Mouse (Mus musculus): ENCODE data around the gene Akap6. TPM values are rescaled to one million over a fixed set of nuclear protein-coding genes. Genes with fewer than 3 reads are reported as not detected.

The Akap6 gene
- polyA plus RNA-seq, 1 experiment from 2014 or later = 13.3 TPM

GRCm38 (mm10) chr12:52879324-52879723 is 180.1 kb downstream of the Akap6 start:
- Histone ChIP-seq H3K4me2 (ENCODE audit: low read length) (no peak overlapping the region), H3K4me1 (ENCODE audit: control insufficient read depth, insufficient read depth, low read length) (peaks cover 2% of the 10 kb centered on the region; the same call in 1 of the 2 replicates), H3K9me3 (replicated peaks; ENCODE audit: control insufficient read depth, low read length) (no peaks in the 10 kb centered on the region), H3K9ac (ENCODE audit: low read length) (no peak overlapping the region), H3K4me3 (ENCODE audit: low read depth, low read length) (no peak overlapping the region), H3K27ac (ENCODE audit: low read depth, low read length) (no peak overlapping the region), H3K27me3 (replicated peaks; ENCODE audit: control insufficient read depth, insufficient read depth, low read length) (no peaks in the 10 kb centered on the region), H3K36me3 (ENCODE audit: control insufficient read depth, insufficient read depth, low read length) (0 out of 2 replicates have a peak, but pooled peaks cover 3% of the 10 kb centered on the region)
- ATAC-seq = no peak
- 85% methylated on average over 8 of the region's 8 CpGs for WGBS
- no peak for DNase-seq (ENCODE audit: low spot score)

GRCm38 (mm10) chr12:52892519-52892918 is 193.3 kb downstream of the Akap6 start:
- DNase-seq (ENCODE audit: low spot score) = no peak
- no peaks in the 10 kb centered on the region for H3K27me3 ChIP-seq (replicated peaks; ENCODE audit: control insufficient read depth, insufficient read depth, low read length)
- no peak for ATAC-seq
- WGBS = 92% methylated on average over 7 of the region's 7 CpGs
- H3K36me3 ChIP-seq (ENCODE audit: control insufficient read depth, insufficient read depth, low read length) = peaks cover 6% of the 10 kb centered on the region
- H3K4me1 ChIP-seq (ENCODE audit: control insufficient read depth, insufficient read depth, low read length) = no peaks in the 10 kb centered on the region
- no peaks in the 10 kb centered on the region for H3K9me3 ChIP-seq (replicated peaks; ENCODE audit: control insufficient read depth, low read length)
- no peak overlapping the region for H3K27ac ChIP-seq (ENCODE audit: low read depth, low read length)
- no peak overlapping the region for H3K9ac ChIP-seq (ENCODE audit: low read length)
- no peak overlapping the region for H3K4me3 ChIP-seq (ENCODE audit: low read depth, low read length)
- H3K4me2 ChIP-seq (ENCODE audit: low read length) = no peak overlapping the region

GRCm38 (mm10) chr12:52893656-52894405 is 194.6 kb downstream of the Akap6 start:
- Histone ChIP-seq H3K4me1 (ENCODE audit: control insufficient read depth, insufficient read depth, low read length) (no peaks in the 10 kb centered on the region), H3K9ac (ENCODE audit: low read length) (no peak overlapping the region), H3K9me3 (replicated peaks; ENCODE audit: control insufficient read depth, low read length) (no peaks in the 10 kb centered on the region), H3K27ac (ENCODE audit: low read depth, low read length) (no peak overlapping the region), H3K36me3 (ENCODE audit: control insufficient read depth, insufficient read depth, low read length) (no peaks in the 10 kb centered on the region), H3K27me3 (replicated peaks; ENCODE audit: control insufficient read depth, insufficient read depth, low read length) (no peaks in the 10 kb centered on the region), H3K4me2 (ENCODE audit: low read length) (no peak overlapping the region), H3K4me3 (ENCODE audit: low read depth, low read length) (no peak overlapping the region)
- 89% methylated on average over 11 of the region's 11 CpGs for WGBS
- DNase-seq (ENCODE audit: low spot score) (no peak), ATAC-seq (no peak)

- Histone ChIP-seq H3K27ac (ENCODE audit: low read depth, low read length) (no peak overlapping the region), H3K4me3 (ENCODE audit: low read depth, low read length) (no peak overlapping the region), H3K9ac (ENCODE audit: low read length) (no peak overlapping the region), H3K4me2 (ENCODE audit: low read length) (no peak overlapping the region), H3K9me3 (replicated peaks; ENCODE audit: control insufficient read depth, low read length) (no peaks in the 10 kb centered on the region), H3K27me3 (replicated peaks; ENCODE audit: control insufficient read depth, insufficient read depth, low read length) (no peaks in the 10 kb centered on the region), H3K36me3 (ENCODE audit: control insufficient read depth, insufficient read depth, low read length) (no peaks in the 10 kb centered on the region), H3K4me1 (ENCODE audit: control insufficient read depth, insufficient read depth, low read length) (no peaks in the 10 kb centered on the region)
- 23% methylated on average over 5 of the region's 6 CpGs for WGBS
- peak; percentile 92 for DNase-seq (ENCODE audit: low spot score)
- peak; percentile 84 for ATAC-seq
These were observed 196.7 kb downstream of the Akap6 start for GRCm38 (mm10) chr12:52895672-52896460.

GRCm38 (mm10) chr12:52896785-52897184 is 197.6 kb downstream of the Akap6 start:
- Histone ChIP-seq H3K9ac (ENCODE audit: low read length) (no peak overlapping the region), H3K27ac (ENCODE audit: low read depth, low read length) (no peak overlapping the region), H3K4me2 (ENCODE audit: low read length) (no peak overlapping the region), H3K4me1 (ENCODE audit: control insufficient read depth, insufficient read depth, low read length) (no peaks in the 10 kb centered on the region), H3K4me3 (ENCODE audit: low read depth, low read length) (no peak overlapping the region), H3K9me3 (replicated peaks; ENCODE audit: control insufficient read depth, low read length) (no peaks in the 10 kb centered on the region), H3K36me3 (ENCODE audit: control insufficient read depth, insufficient read depth, low read length) (no peaks in the 10 kb centered on the region), H3K27me3 (replicated peaks; ENCODE audit: control insufficient read depth, insufficient read depth, low read length) (no peaks in the 10 kb centered on the region)
- WGBS = 39% methylated on average over 3 of the region's 3 CpGs
- DNase-seq (ENCODE audit: low spot score) = no peak
- ATAC-seq = no peak

- ATAC-seq (no peak), DNase-seq (ENCODE audit: low spot score) (no peak)
- H3K27me3 ChIP-seq (replicated peaks; ENCODE audit: control insufficient read depth, insufficient read depth, low read length) = no peaks in the 10 kb centered on the region
- no peaks in the 10 kb centered on the region for H3K36me3 ChIP-seq (ENCODE audit: control insufficient read depth, insufficient read depth, low read length)
- H3K27ac ChIP-seq (ENCODE audit: low read depth, low read length) = no peak overlapping the region
- H3K4me3 ChIP-seq (ENCODE audit: low read depth, low read length) = no peak overlapping the region
- H3K9me3 ChIP-seq (replicated peaks; ENCODE audit: control insufficient read depth, low read length) = no peaks in the 10 kb centered on the region
- no peak overlapping the region for H3K9ac ChIP-seq (ENCODE audit: low read length)
- H3K4me2 ChIP-seq (ENCODE audit: low read length) = no peak overlapping the region
- WGBS = 86% methylated on average over 10 of the region's 10 CpGs
- H3K4me1 ChIP-seq (ENCODE audit: control insufficient read depth, insufficient read depth, low read length) = no peaks in the 10 kb centered on the region
These were observed 198.9 kb downstream of the Akap6 start for GRCm38 (mm10) chr12:52898130-52898529.

- no peaks in the 10 kb centered on the region for H3K36me3 ChIP-seq (ENCODE audit: control insufficient read depth, insufficient read depth, low read length)
- no peaks in the 10 kb centered on the region for H3K27me3 ChIP-seq (replicated peaks; ENCODE audit: control insufficient read depth, insufficient read depth, low read length)
- H3K4me1 ChIP-seq (ENCODE audit: control insufficient read depth, insufficient read depth, low read length) = no peaks in the 10 kb centered on the region
- DNase-seq (ENCODE audit: low spot score) = no peak
- WGBS = 87% methylated on average over 5 of the region's 5 CpGs
- no peak overlapping the region for H3K9ac ChIP-seq (ENCODE audit: low read length)
- no peak overlapping the region for H3K4me3 ChIP-seq (ENCODE audit: low read depth, low read length)
- no peak for ATAC-seq
- no peak overlapping the region for H3K27ac ChIP-seq (ENCODE audit: low read depth, low read length)
- no peaks in the 10 kb centered on the region for H3K9me3 ChIP-seq (replicated peaks; ENCODE audit: control insufficient read depth, low read length)
- H3K4me2 ChIP-seq (ENCODE audit: low read length) = no peak overlapping the region
These were observed 204.9 kb downstream of the Akap6 start for GRCm38 (mm10) chr12:52904046-52904445.

GRCm38 (mm10) chr12:52908448-52909066 is 209.4 kb downstream of the Akap6 start:
- H3K27me3 ChIP-seq (replicated peaks; ENCODE audit: control insufficient read depth, insufficient read depth, low read length) = no peaks in the 10 kb centered on the region
- H3K36me3 ChIP-seq (ENCODE audit: control insufficient read depth, insufficient read depth, low read length) = no peaks in the 10 kb centered on the region
- H3K4me3 ChIP-seq (ENCODE audit: low read depth, low read length) = no peak overlapping the region
- 63% methylated on average over 13 of the region's 13 CpGs for WGBS
- no peak overlapping the region for H3K4me2 ChIP-seq (ENCODE audit: low read length)
- no peak overlapping the region for H3K9ac ChIP-seq (ENCODE audit: low read length)
- ATAC-seq (no peak), DNase-seq (ENCODE audit: low spot score) (no peak)
- H3K4me1 ChIP-seq (ENCODE audit: control insufficient read depth, insufficient read depth, low read length) = no peaks in the 10 kb centered on the region
- no peak overlapping the region for H3K27ac ChIP-seq (ENCODE audit: low read depth, low read length)
- no peaks in the 10 kb centered on the region for H3K9me3 ChIP-seq (replicated peaks; ENCODE audit: control insufficient read depth, low read length)

Measured in forebrain, embryonic 14.5 days (tissue).